Mouse (Mus musculus): ENCODE measurements at regions not wholly inside any gene's neighbourhood (a gene's known extent, or its start where the extent isn't known, plus 50 kb on each side); places are given as distances from the start of the nearest gene placed in this dataset.

- TF ChIP-seq CTCF (IDR thresholded peaks at IDR 0.05; ENCODE audit: control insufficient read depth, insufficient read depth, low read length) (no peak), POLR2A (IDR thresholded peaks at IDR 0.05; ENCODE audit: borderline replicate concordance, control insufficient read depth, low read depth, low read length) (no peak)
Observed at GRCm38 (mm10) chr17:50392966-50393365, 99.5 kb upstream of the Dazl start.

Data from bone marrow, adult 2 months (tissue).